Comparison of ENCODE assay signal across 8 mouse cellular contexts in genomic region chr7:119861335-119862091, GRCm38 (mm10). TPM values are rescaled to one million over a fixed set of nuclear protein-coding genes. Genes with fewer than 3 reads are reported as not detected.
DNase-seq lines count a peak whose midpoint lies in the region; ATAC-seq lines count a peak whose summit lies in the region.

No protein-coding gene starts in this region.

- H3K9me3 ChIP-seq in forebrain, embryonic 16.5 days (ENCODE audit: control insufficient read depth, low read length) = no peaks in the 10 kb centered on the region

- no peak overlapping the region for H3K4me2 ChIP-seq in forebrain, embryonic 16.5 days (ENCODE audit: low read length)

- H3K4me1 ChIP-seq in forebrain, embryonic 16.5 days (replicated peaks; ENCODE audit: control insufficient read depth, insufficient read depth, low read length) = peaks cover 12% of the 10 kb centered on the region

- no peaks in the 10 kb centered on the region; the same call in 1 of the 2 replicates for H3K36me3 ChIP-seq in forebrain, embryonic 16.5 days (ENCODE audit: control insufficient read depth, insufficient read depth)
- peaks cover 16% of the 10 kb centered on the region; the same call in 1 of the 2 replicates for H3K36me3 ChIP-seq in macrophage (ENCODE audit: inconsistent target)

- peak; percentile 81 for DNase-seq in NIH3T3 (ENCODE audit: low read depth)
- peak; percentile 21 for DNase-seq in cerebellum, adult 11 months
- DNase-seq in layer of hippocampus, adult 9-11 months = peak; percentile 40
- DNase-seq in right cerebral cortex, postnatal 14 days = peak; percentile 39

- WGBS in forebrain, embryonic 16.5 days = 16% methylated on average over 6 of the region's 6 CpGs
- WGBS in macrophage (ENCODE audit: missing documents) = 50% methylated on average over 6 of the region's 6 CpGs

- no peaks in the 10 kb centered on the region; the same call in 1 of the 2 replicates for H3K79me2 ChIP-seq in macrophage (ENCODE audit: inconsistent target)

- H3K4me3 ChIP-seq in forebrain, embryonic 16.5 days (replicated peaks; ENCODE audit: low read length) = no peak overlapping the region
- H3K4me3 ChIP-seq in macrophage (ENCODE audit: inconsistent target) = no peak overlapping the region

- no peaks in the 10 kb centered on the region for H3K27me3 ChIP-seq in forebrain, embryonic 16.5 days (replicated peaks; ENCODE audit: control insufficient read depth, insufficient read depth, low read length)

- peak overlapping the region; percentile 63 for H3K27ac ChIP-seq in forebrain, embryonic 16.5 days (ENCODE audit: low read length)
- H3K27ac ChIP-seq in macrophage = peak overlapping the region; percentile 60

- ATAC-seq in forebrain, embryonic 16.5 days = peak; percentile 81
- ATAC-seq in hematopoietic stem cell, adult 5-6 weeks (replicated peaks in 1 of 2; ENCODE audit: insufficient read depth in 1 of 2, low FRiP score in 2 of 2, low TSS enrichment in 1 of 2, low read depth in 1 of 2, poor library complexity in 2 of 2, severe bottlenecking in 2 of 2) = peak; percentile 85 to 93
- ATAC-seq in erythroid progenitor cell, adult 5-6 weeks (replicated peaks; ENCODE audit: low FRiP score, poor library complexity, severe bottlenecking) = no peak

- peak overlapping the region; percentile 37; the same call in 1 of the 2 replicates for H3K9ac ChIP-seq in forebrain, embryonic 16.5 days (replicated peaks; ENCODE audit: low read depth, low read length)

RNA-seq across cellular contexts. Expression of gene Lyrm1, which starts 34.1 kb away (rescaled TPM):
- 14.3 and 17.8 TPM in 2 replicates for polyA plus RNA-seq in forebrain, embryonic 16.5 days (2015; fragmentation: Nextera tagmentation; extraction: Ambion mirVana)
- total RNA-seq in hematopoietic stem cell, adult 5-6 weeks (2017) = 5.9 and 6.9 TPM in 2 replicates
- total RNA-seq in macrophage (2018; cell fraction: chromatin; rRNA removed) = 10 to 100 TPM in 6 of 26 experiments, 1 to 10 TPM in 20; 2.7 to 15.7 (median 7.0) TPM
- total RNA-seq in macrophage (2018; cell fraction: cytosol; rRNA removed) = 10 to 100 TPM in 11 of 26 experiments, 1 to 10 TPM in 15; 5.2 to 15.4 (median 9.2) TPM
- 10 to 100 TPM in 8 of 26 experiments, 1 to 10 TPM in 18; 4.9 to 13.5 (median 8.6) TPM for total RNA-seq in macrophage (2018; cell fraction: nucleus; rRNA removed)
- polyA plus RNA-seq in macrophage (2018) = 6.2 to 21.0 TPM (median 8.1 TPM) in 3 replicates
- 5.0 TPM in 1 of 2 replicates, not detected in the other for total RNA-seq in erythroid progenitor cell, adult 5-6 weeks (2015; ENCODE audit: low replicate concordance)
- total RNA-seq in erythroid progenitor cell, adult 5-6 weeks (2017; ENCODE audit: low replicate concordance) = 3.2 TPM in 1 of 2 replicates, not detected in the other

RNA-seq across cellular contexts. Expression of gene Dcun1d3, which starts 34.6 kb away (rescaled TPM):
- polyA plus RNA-seq in forebrain, embryonic 16.5 days (2015; fragmentation: Nextera tagmentation; extraction: Ambion mirVana) = 20.4 and 23.8 TPM in 2 replicates
- total RNA-seq in hematopoietic stem cell, adult 5-6 weeks (2017) = 9.3 and 10.8 TPM in 2 replicates
- 10 to 100 TPM; 26.4 to 85.5 (median 42.5) TPM for total RNA-seq in macrophage (2018; cell fraction: chromatin; rRNA removed)
- 10 to 100 TPM in 22 of 26 experiments, 1 to 10 TPM in 4; 9.5 to 30.1 (median 12.5) TPM for total RNA-seq in macrophage (2018; cell fraction: cytosol; rRNA removed)
- total RNA-seq in macrophage (2018; cell fraction: nucleus; rRNA removed) = 10 to 100 TPM; 25.7 to 99.9 (median 40.9) TPM
- polyA plus RNA-seq in macrophage (2018) = 6.6 to 9.8 TPM (median 9.0 TPM) in 3 replicates
- total RNA-seq in erythroid progenitor cell, adult 5-6 weeks (2015; ENCODE audit: low replicate concordance) = 0.84 and 6.1 TPM in 2 replicates
- 1.4 and 2.8 TPM in 2 replicates for total RNA-seq in erythroid progenitor cell, adult 5-6 weeks (2017; ENCODE audit: low replicate concordance)

Comparison
In these comparisons a context has a peak if more than half of its experiments do, and no peak if none do; other contexts are left out.
1. DNase-seq: peak in every context shown above with its lines; median percentile 81 in NIH3T3; 40 in layer of hippocampus, adult 9-11 months; 39 in right cerebral cortex, postnatal 14 days; 21 in cerebellum, adult 11 months.